Mouse (Mus musculus) heart, embryonic 13.5 days (tissue): ENCODE data around the gene Baiap2l1. TPM values are rescaled to one million over a fixed set of nuclear protein-coding genes. Genes with fewer than 3 reads are reported as not detected.

ENCODE experiments used
- ATAC-seq: fragments of 200-750 bp; cut with Nextera tagmentation; 2 replicates; pipeline ENCODE4 v1.8.0; 2017; ENCODE audit warnings: moderate TSS enrichment; ENCODE audit not compliant: insufficient number of reproducible peaks, low FRiP score, low TSS enrichment; ENCODE audit errors: extremely low read depth
- H3K27ac ChIP-seq: fragments of 300-500 bp; sonication (generic); replicated peaks from 2 replicates; pipeline ENCODE4 v1.5.1; 2015; ENCODE audit warnings: moderate library complexity, mild to moderate bottlenecking, inconsistent platforms
- H3K27me3 ChIP-seq: fragments of 300-500 bp; sonication (generic); replicated peaks from 2 replicates; pipeline ENCODE4 v1.6.1; 2015; ENCODE audit warnings: mild to moderate bottlenecking, inconsistent platforms
- H3K36me3 ChIP-seq: fragments of 300-500 bp; sonication (generic); 2 replicates; pipeline ENCODE4 v1.6.1; 2015; ENCODE audit warnings: mild to moderate bottlenecking, inconsistent platforms
- H3K4me1 ChIP-seq: fragments of 300-500 bp; sonication (generic); 2 replicates; pipeline ENCODE4 v1.6.1; 2015; ENCODE audit warnings: inconsistent platforms
- H3K4me2 ChIP-seq: fragments of 300-500 bp; sonication (generic); 2 replicates; pipeline ENCODE4 v1.6.1; 2015; ENCODE audit warnings: inconsistent platforms, mild to moderate bottlenecking, moderate library complexity
- H3K4me3 ChIP-seq: fragments of 300-500 bp; sonication (generic); 2 replicates; pipeline ENCODE4 v1.5.1; 2015; ENCODE audit warnings: moderate library complexity, mild to moderate bottlenecking, inconsistent platforms
- H3K9ac ChIP-seq: fragments of 300-500 bp; sonication (generic); 2 replicates; pipeline ENCODE4 v1.6.1; 2015; ENCODE audit warnings: inconsistent platforms, mild to moderate bottlenecking, moderate library complexity
- H3K9me3 ChIP-seq: fragments of 300-500 bp; sonication (generic); 2 replicates; pipeline ENCODE4 v1.6.1; 2016; ENCODE audit warnings: inconsistent platforms
- WGBS: fragments of 180-500 bp; shearing (Covaris S2); methylation state at CpG from one replicate; pipeline ENCODE4 v1.1.7; 2015; ENCODE audit warnings: mixed read lengths; 5-methylcytosine and 5-hydroxymethylcytosine counted together
- polyA plus RNA-seq: library from polyadenylated mRNA; unstranded; fragments of >200 nt; fragmentation: Nextera tagmentation; extraction: Ambion mirVana; gene quantifications from 2 replicates; pipeline ENCODE4 v1.2.1, GENCODE M21; 2015

Baiap2l1 gene
- polyA plus RNA-seq, 1 experiment from 2014 or later: 9.1 TPM

GRCm38 (mm10) chr5:144245592-144245991, 112.3 kb downstream of the Baiap2l1 start:
- ATAC-seq: no peak
- Histone ChIP-seq H3K4me1 (peaks cover 24% of the 10 kb centered on the region), H3K4me2 (no peak overlapping the region), H3K9me3 (no peaks in the 10 kb centered on the region), H3K36me3 (no peaks in the 10 kb centered on the region), H3K27me3 (no peaks in the 10 kb centered on the region), H3K4me3 (no peak overlapping the region), H3K27ac (no peak overlapping the region), H3K9ac (no peak overlapping the region)
- 83% methylated on average over 2 of the region's 2 CpGs for WGBS

DNA sequence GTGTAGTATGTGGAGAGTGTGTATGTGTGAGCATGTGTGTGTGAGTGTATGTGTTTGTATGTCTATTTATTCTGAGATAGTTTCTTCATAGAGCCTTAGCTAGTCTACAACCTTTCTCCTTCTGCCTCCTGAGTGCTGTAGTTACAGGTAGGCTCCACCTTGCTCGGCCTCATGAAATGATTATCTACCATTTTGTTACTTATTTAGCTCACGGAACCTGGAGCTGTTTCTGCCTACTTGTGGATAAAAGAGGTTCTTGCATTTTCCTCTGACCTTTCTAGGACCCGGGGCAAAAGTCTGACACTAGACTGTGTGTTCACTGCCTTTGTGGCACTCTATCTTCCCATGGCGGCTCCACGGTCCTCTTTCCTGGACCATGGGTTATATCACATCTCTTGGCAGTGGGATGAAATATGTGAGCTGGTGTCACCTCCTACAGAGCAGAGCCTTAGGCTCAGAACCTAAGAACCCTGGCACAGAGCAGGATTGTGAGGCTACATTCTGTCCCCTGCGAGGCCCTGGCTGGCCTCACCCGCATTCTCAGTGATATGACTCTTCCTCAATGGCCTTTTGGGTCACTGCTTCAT, 113.9 kb downstream of the Baiap2l1 start, which contains the start of gene Bri3:
Bri3 (plus strand) TSS at position 537 of the 587 bp plus-strand sequence.
- H3K4me2 ChIP-seq: no peak within 1 kb of the TSS
- no peaks in the 10 kb centered on the region for H3K9me3 ChIP-seq
- ATAC-seq: no peak
- no peak within 1 kb of the TSS for H3K4me3 ChIP-seq
- H3K36me3 ChIP-seq: no peaks in the 10 kb centered on the region
- H3K27me3 ChIP-seq: no peaks in the 10 kb centered on the region
- H3K27ac ChIP-seq: no peak within 1 kb of the TSS
- WGBS: 80% methylated on average over 7 of the region's 7 CpGs
- peaks cover 24% of the 10 kb centered on the region for H3K4me1 ChIP-seq
- no peak within 1 kb of the TSS for H3K9ac ChIP-seq

GRCm38 (mm10) chr5:144238969-144239368, 118.9 kb downstream of the Baiap2l1 start:
- ATAC-seq: no peak
- Histone ChIP-seq H3K27ac (no peak overlapping the region), H3K9me3 (0 out of 2 replicates have a peak, but pooled peaks cover 3% of the 10 kb centered on the region), H3K4me2 (no peak overlapping the region), H3K27me3 (no peaks in the 10 kb centered on the region), H3K9ac (no peak overlapping the region), H3K36me3 (no peaks in the 10 kb centered on the region), H3K4me3 (no peak overlapping the region), H3K4me1 (peaks cover 7% of the 10 kb centered on the region)
- WGBS: 82% methylated on average over 1 of the region's 1 CpGs

DNA sequence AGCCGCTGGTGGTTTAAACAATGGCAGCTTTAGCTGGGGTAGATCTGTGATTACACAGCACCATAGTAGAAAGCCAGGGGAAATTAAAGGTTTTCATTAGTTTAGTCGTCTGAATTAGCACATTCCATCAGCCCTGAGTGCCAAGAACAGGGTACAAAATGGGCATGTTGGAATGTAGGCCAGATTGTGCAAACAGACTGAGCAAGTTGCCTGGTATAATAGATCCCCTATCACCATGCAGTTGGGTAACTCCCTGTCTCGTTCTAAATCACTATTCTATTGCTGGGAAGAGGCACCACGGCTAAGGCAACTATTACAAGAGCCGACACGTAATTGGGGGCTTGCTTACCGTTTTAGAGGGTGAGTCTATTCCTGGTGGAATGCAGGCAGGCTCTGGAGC, 123.2 kb downstream of the Baiap2l1 start:
- Histone ChIP-seq H3K27me3 (no peaks in the 10 kb centered on the region), H3K4me1 (no peaks in the 10 kb centered on the region), H3K4me3 (no peak overlapping the region), H3K9ac (no peak overlapping the region), H3K36me3 (no peaks in the 10 kb centered on the region), H3K27ac (no peak overlapping the region), H3K4me2 (no peak overlapping the region), H3K9me3 (peaks cover 9% of the 10 kb centered on the region; the same call in 1 of the 2 replicates)
- 81% methylated on average over 7 of the region's 7 CpGs for WGBS
- ATAC-seq: no peak

DNA sequence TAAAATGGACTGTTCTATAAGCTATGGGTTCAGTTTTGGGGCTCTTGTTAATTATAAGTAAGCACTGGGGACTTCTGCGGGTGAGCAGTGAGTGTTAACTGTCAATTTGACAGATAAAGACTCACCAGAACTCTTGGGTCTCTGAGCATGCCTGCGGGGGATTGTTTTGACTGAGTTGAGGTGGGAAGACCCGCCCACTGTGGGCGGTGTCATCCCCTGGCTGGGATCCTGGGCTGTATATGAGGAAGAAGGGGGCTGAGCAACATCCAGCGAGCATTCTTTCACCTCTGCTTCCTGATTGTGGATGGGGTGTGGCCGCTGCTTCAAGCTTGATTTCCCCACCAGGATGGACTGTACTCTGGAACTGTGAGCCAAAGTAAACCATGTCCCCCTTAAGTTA, 123.7 kb downstream of the Baiap2l1 start:
- ATAC-seq: no peak
- Histone ChIP-seq H3K4me2 (no peak overlapping the region), H3K4me3 (no peak overlapping the region), H3K36me3 (no peaks in the 10 kb centered on the region), H3K9ac (no peak overlapping the region), H3K27me3 (no peaks in the 10 kb centered on the region), H3K27ac (no peak overlapping the region), H3K4me1 (no peaks in the 10 kb centered on the region), H3K9me3 (peaks cover 9% of the 10 kb centered on the region; the same call in 1 of the 2 replicates)
- 64% methylated on average over 6 of the region's 6 CpGs for WGBS

DNA sequence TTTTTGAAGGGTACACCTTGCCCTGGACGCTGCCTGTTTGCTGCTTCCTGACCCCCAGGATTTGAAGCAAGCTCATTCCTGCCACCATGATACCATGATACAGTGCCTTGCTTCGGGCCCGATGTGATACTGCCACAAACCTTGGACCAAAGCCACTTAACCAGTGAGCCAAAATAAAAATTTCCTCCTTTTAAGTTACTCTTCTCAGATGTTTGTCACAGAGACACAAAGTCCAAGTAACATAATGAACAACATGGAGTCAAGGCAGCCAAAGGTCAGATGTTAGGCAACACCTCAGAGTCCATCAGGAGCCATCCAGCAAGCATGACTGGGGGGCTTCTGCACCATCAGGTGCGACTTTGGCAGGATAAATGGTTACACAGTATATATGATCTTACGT, 125.4 kb downstream of the Baiap2l1 start:
- H3K9ac ChIP-seq: no peak overlapping the region
- no peaks in the 10 kb centered on the region for H3K27me3 ChIP-seq
- no peak for ATAC-seq
- peaks cover 9% of the 10 kb centered on the region; the same call in 1 of the 2 replicates for H3K9me3 ChIP-seq
- H3K4me3 ChIP-seq: no peak overlapping the region
- H3K27ac ChIP-seq: no peak overlapping the region
- H3K36me3 ChIP-seq: no peaks in the 10 kb centered on the region
- H3K4me1 ChIP-seq: no peaks in the 10 kb centered on the region
- H3K4me2 ChIP-seq: no peak overlapping the region
- WGBS: 84% methylated on average over 5 of the region's 5 CpGs

- no peak for ATAC-seq
- H3K27me3 ChIP-seq: no peaks in the 10 kb centered on the region
- peaks cover 9% of the 10 kb centered on the region; the same call in 1 of the 2 replicates for H3K9me3 ChIP-seq
- no peaks in the 10 kb centered on the region for H3K4me1 ChIP-seq
- no peak overlapping the region for H3K4me2 ChIP-seq
- no peak overlapping the region for H3K27ac ChIP-seq
- H3K4me3 ChIP-seq: no peak overlapping the region
- no peaks in the 10 kb centered on the region for H3K36me3 ChIP-seq
- H3K9ac ChIP-seq: no peak overlapping the region
- WGBS: 67% methylated on average over 1 of the region's 1 CpGs
Measured at GRCm38 (mm10) chr5:144231410-144231809, 126.5 kb downstream of the Baiap2l1 start.

DNA sequence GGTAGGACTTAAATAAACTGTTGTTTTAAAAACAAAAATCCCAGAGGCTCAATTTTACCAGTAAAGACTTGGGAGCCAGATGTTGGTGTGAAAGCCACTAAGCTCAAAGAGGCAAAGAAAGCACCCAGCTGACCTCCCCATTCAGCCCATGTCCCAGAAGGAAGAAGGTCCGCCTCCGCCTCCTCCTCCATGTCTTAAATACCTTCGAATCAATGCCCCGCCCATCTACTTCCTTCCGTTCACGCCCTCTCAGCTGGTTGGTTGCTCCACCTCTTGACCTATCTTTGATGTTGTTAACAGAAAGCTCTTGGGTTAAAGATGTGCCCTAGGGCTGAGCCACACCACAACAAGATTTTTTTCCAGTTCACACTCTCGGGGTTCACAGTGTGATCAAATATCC, 127.7 kb downstream of the Baiap2l1 start:
- 80% methylated on average over 7 of the region's 7 CpGs for WGBS
- H3K27ac ChIP-seq: no peak overlapping the region
- H3K9me3 ChIP-seq: peaks cover 9% of the 10 kb centered on the region; the same call in 1 of the 2 replicates
- H3K4me2 ChIP-seq: no peak overlapping the region
- H3K4me3 ChIP-seq: no peak overlapping the region
- no peak overlapping the region for H3K9ac ChIP-seq
- no peaks in the 10 kb centered on the region for H3K4me1 ChIP-seq
- ATAC-seq: no peak
- H3K27me3 ChIP-seq: no peaks in the 10 kb centered on the region
- H3K36me3 ChIP-seq: no peaks in the 10 kb centered on the region

DNA sequence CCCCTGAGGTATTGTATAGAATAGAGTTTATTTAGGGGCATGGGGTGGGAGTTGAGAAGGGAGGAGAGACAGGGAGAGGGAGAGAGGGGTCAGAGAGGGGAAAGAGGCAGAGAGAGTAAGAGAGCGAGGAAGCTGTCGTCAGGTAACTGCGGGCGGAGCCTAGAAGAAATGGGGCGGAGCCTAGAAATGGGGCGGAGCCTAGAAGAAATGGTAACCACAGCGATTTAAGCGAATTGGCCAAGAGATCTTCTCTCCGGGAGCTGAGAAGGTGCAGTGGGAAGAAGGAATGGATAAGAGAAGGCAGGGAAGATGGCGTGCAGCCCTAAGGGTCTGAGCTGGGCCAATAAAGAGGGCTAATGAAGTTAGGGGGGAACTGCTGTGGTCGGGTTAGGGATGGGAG, 131.7 kb downstream of the Baiap2l1 start:
- Histone ChIP-seq H3K9ac (no peak overlapping the region), H3K4me1 (peaks cover 21% of the 10 kb centered on the region), H3K4me2 (no peak overlapping the region), H3K9me3 (peaks cover 6% of the 10 kb centered on the region; the same call in 1 of the 2 replicates), H3K27me3 (no peaks in the 10 kb centered on the region), H3K27ac (no peak overlapping the region), H3K4me3 (no peak overlapping the region), H3K36me3 (no peaks in the 10 kb centered on the region)
- ATAC-seq: no peak
- 35% methylated on average over 11 of the region's 11 CpGs for WGBS

DNA sequence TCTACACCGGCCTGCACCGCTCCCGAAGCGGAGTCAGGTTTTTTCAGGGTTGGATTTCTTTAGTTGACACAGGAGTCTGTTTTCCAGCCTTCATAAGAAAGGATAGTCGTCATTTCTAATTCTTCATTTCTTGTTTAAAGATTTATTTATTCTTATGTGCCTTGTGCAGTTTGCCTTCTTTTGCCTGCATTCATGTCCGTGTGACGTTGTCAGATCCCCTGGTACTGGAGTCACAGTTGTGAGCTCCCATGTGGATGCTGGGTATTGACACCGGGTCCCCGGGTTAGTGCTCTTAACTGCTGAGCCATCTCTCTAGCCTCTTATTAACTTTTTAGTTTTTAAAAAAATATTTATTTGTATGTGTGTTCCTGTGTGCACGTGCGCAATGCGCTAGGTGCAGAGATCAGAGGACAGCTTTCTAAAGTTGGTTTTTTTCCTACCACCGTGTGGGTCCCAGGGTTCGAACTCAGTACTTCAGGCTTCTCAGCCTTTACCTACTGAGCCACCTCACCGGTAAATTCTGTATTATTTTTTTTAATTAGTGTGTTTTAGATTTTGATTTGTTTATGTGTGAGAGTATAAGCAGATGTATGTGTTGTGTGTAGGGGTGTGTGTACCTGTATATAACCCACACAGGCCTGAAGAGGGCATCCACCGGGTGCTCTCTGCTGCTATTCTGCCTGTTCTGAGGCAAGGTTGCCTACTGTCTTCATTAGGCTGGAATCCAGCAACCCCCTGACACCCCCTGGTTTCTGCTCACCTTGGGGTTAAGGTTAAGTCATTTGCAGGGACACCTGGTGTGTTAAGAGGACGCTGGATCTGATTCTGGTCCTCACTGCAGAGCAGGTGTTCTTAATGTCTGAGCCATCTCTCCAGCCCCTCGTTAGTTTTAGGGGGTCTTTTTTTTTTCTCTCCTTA, 133.8 kb downstream of the Baiap2l1 start:
- peak overlapping the region; percentile 91 for H3K9ac ChIP-seq
- no peaks in the 10 kb centered on the region for H3K36me3 ChIP-seq
- H3K4me3 ChIP-seq: peak overlapping the region; percentile 80
- peaks cover 22% of the 10 kb centered on the region for H3K4me1 ChIP-seq
- peak overlapping the region; percentile 79 for H3K4me2 ChIP-seq
- ATAC-seq: no peak
- 25% methylated on average over 18 of the region's 18 CpGs for WGBS
- no peaks in the 10 kb centered on the region for H3K9me3 ChIP-seq
- peak overlapping the region; percentile 80 for H3K27ac ChIP-seq
- no peaks in the 10 kb centered on the region for H3K27me3 ChIP-seq

DNA sequence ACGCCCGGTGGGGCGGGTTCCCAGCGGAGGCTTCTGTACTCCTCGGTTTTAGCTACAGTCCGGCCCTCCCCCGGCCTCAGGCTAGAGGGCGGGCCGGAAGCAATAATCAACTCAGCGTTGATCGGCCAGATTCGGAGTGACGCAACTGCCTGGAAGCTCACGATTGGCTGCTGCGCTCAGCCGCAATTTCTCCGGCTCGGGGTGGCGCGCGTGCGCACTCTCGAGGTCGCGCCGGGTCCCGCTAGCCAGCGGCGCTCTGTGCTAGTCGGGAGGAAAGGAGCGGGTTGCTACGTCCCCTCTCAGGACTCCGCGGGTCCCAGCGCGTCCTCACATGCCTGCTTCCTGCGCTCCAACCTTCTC, 134.4 kb downstream of the Baiap2l1 start, which contains the start of gene Tecpr1:
Tecpr1 (minus strand) TSS at position 113 of the 360 bp plus-strand sequence.
- peak; percentile 95 for ATAC-seq
- 0% methylated on average over 37 of the region's 37 CpGs for WGBS

More for the DNA sequence above, 134.4 kb downstream of the Baiap2l1 start, which contains the start of gene Tecpr1:
- H3K9ac ChIP-seq: peak within 1 kb of the TSS; percentile 91
- peak within 1 kb of the TSS; percentile 80 for H3K4me3 ChIP-seq
- H3K27me3 ChIP-seq: no peaks in the 10 kb centered on the region
- peak within 1 kb of the TSS; percentile 79 for H3K4me2 ChIP-seq
- H3K36me3 ChIP-seq: no peaks in the 10 kb centered on the region
- peak within 1 kb of the TSS; percentile 80 for H3K27ac ChIP-seq
- H3K4me1 ChIP-seq: peaks cover 25% of the 10 kb centered on the region
- H3K9me3 ChIP-seq: no peaks in the 10 kb centered on the region
